Mouse (Mus musculus): ENCODE measurements around the gene Notch1.

- TF ChIP-seq CTCF (IDR thresholded peaks at IDR 0.05; ENCODE audit: borderline replicate concordance, control insufficient read depth, extremely low read depth, insufficient read depth, low read length, poor library complexity) (no peak), POLR2A (IDR thresholded peaks at IDR 0.05; ENCODE audit: control insufficient read depth, extremely low read depth, insufficient read depth, low read length, poor library complexity) (no peak)
Measured at GRCm38 (mm10) chr2:26561351-26562016, 45.0 kb upstream of the Notch1 start.
